Comparison of ENCODE assay signal across 9 mouse cellular contexts in the genomic region with DNA sequence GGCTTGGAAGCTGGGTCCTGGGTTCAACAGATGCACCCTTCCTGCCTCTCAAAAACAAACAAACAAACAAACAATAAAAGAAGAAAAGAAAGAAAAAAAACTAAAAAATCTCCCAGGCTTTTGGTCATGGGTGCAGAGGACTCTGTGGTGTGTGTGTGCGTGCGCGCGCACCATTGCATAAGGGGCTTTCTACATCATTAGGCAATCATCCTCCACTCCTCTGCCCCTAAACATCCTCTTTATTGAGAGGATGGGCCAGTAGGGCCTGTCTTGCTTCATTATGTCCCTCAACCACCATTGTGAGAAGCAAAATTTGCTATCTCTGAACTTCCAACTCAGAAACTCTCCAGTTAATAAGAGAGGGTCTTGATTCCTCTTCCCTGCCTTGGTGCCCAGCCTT. TPM values are rescaled to one million over a fixed set of nuclear protein-coding genes. Genes with fewer than 3 reads are reported as not detected.
A peak's percentile ranks its signal among the peaks of the same experiment; 100 is the strongest.
DNase-seq lines count a peak whose midpoint lies in the region; ATAC-seq and TF ChIP-seq lines count a peak whose summit lies in the region.
"Had no signal": no experiment of that assay in that cellular context is flagged by ENCODE, and none has a peak within 500 bp of the region (broad histone marks: within the 10 kb centered on the region; RNA-seq: fewer than 3 reads in every experiment).

No protein-coding gene starts in this region.

- 78% methylated on average over 4 of the region's 4 CpGs for WGBS in embryonic facial prominence, embryonic 10.5 days
- 88% methylated on average over 4 of the region's 4 CpGs for WGBS in intestine, embryonic 16.5 days
- WGBS in midbrain, embryonic 13.5 days: 80% methylated on average over 4 of the region's 4 CpGs

- peak overlapping the region; percentile 87 for H3K4me3 ChIP-seq in gastrocnemius, adult 2 months
- peak overlapping the region; percentile 82 for H3K4me3 ChIP-seq in embryonic facial prominence, embryonic 10.5 days
- no peak overlapping the region for H3K4me3 ChIP-seq in intestine, embryonic 16.5 days (ENCODE audit: low read length)
- no peak overlapping the region for H3K4me3 ChIP-seq in midbrain, embryonic 13.5 days (replicated peaks)

- no peak for ATAC-seq in intestine, embryonic 16.5 days
- no peak for ATAC-seq in midbrain, embryonic 13.5 days

- peaks cover 22% of the 10 kb centered on the region for H3K27me3 ChIP-seq in embryonic facial prominence, embryonic 10.5 days (replicated peaks; ENCODE audit: low read depth, poor library complexity, severe bottlenecking)
- no peaks in the 10 kb centered on the region for H3K27me3 ChIP-seq in intestine, embryonic 16.5 days (replicated peaks; ENCODE audit: control insufficient read depth, insufficient read depth, low read length)
- peaks cover 8% of the 10 kb centered on the region; the same call in 1 of the 2 replicates for H3K27me3 ChIP-seq in midbrain, embryonic 13.5 days

- H3K27ac ChIP-seq in gastrocnemius, adult 2 months: peak overlapping the region; percentile 91
- H3K27ac ChIP-seq in embryonic facial prominence, embryonic 10.5 days (replicated peaks): peak overlapping the region; percentile 95
- peak overlapping the region; percentile 92; the same call in 1 of the 2 replicates for H3K27ac ChIP-seq in intestine, embryonic 16.5 days (ENCODE audit: low read length)
- no peak overlapping the region for H3K27ac ChIP-seq in midbrain, embryonic 13.5 days

- no peak for DNase-seq in gastrocnemius, adult 2 months
- no peak for DNase-seq in gastrocnemius, postnatal 10 days
- no peak for DNase-seq in embryonic facial prominence, embryonic 10.5 days (ENCODE audit: low spot score)
- DNase-seq in cerebellum, adult 9-10 months: no peak
- no peak for DNase-seq in left cerebral cortex, postnatal 36 days (ENCODE audit: low spot score in 2 of 2)
- no peak for DNase-seq in layer of hippocampus, postnatal 10 days (ENCODE audit: low spot score in 2 of 2)

- 0 out of 2 replicates have a peak overlapping the region, but pooled peaks have one; percentile 88 for H3K9ac ChIP-seq in intestine, embryonic 16.5 days (ENCODE audit: low read depth, low read length)
- H3K9ac ChIP-seq in midbrain, embryonic 13.5 days (replicated peaks): peak overlapping the region; percentile 74; the same call in 1 of the 2 replicates

- H3K4me1 ChIP-seq in embryonic facial prominence, embryonic 10.5 days: peaks cover 58% of the 10 kb centered on the region
- peaks cover 25% of the 10 kb centered on the region for H3K4me1 ChIP-seq in intestine, embryonic 16.5 days (ENCODE audit: control insufficient read depth, insufficient read depth, low read length)
- peaks cover 36% of the 10 kb centered on the region for H3K4me1 ChIP-seq in midbrain, embryonic 13.5 days (replicated peaks)

- H3K4me2 ChIP-seq in intestine, embryonic 16.5 days (ENCODE audit: low read depth, low read length): peak overlapping the region; percentile 55; the same call in 1 of the 2 replicates
- peak overlapping the region; percentile 85 for H3K4me2 ChIP-seq in midbrain, embryonic 13.5 days (replicated peaks)

- H3K36me3 ChIP-seq in embryonic facial prominence, embryonic 10.5 days (replicated peaks): no peaks in the 10 kb centered on the region
- H3K36me3 ChIP-seq in intestine, embryonic 16.5 days (ENCODE audit: control insufficient read depth, insufficient read depth, low read length): no peaks in the 10 kb centered on the region
- no peaks in the 10 kb centered on the region for H3K36me3 ChIP-seq in midbrain, embryonic 13.5 days

- intact Hi-C loops in gastrocnemius, adult 2 months (cut with DNase I): no loop called here
- intact Hi-C loops in left cerebral cortex, postnatal 36 days (cut with DNase I): loop anchor here (2.0 to 5.0 kb wide), 2 partner anchors 35 to 89 kb away; no protein-coding TSS in a partner anchor

- H3K9me3 ChIP-seq in embryonic facial prominence, embryonic 10.5 days: no peaks in the 10 kb centered on the region
- no peaks in the 10 kb centered on the region for H3K9me3 ChIP-seq in intestine, embryonic 16.5 days (ENCODE audit: control insufficient read depth, low read length)
- no peaks in the 10 kb centered on the region for H3K9me3 ChIP-seq in midbrain, embryonic 13.5 days

- no peak for TF ChIP-seq CTCF in gastrocnemius, adult 2 months (IDR thresholded peaks at IDR 0.05)

RNA-seq across cellular contexts. Expression of a gene that starts 0.7 kb away (rescaled TPM):
- total RNA-seq in gastrocnemius, adult 2 months (2021): 1 to 10 TPM; 5.0 to 7.4 TPM
- 10 to 100 TPM; 17.2 to 29.1 TPM for total RNA-seq in gastrocnemius, postnatal 10 days (2021)
- polyA plus RNA-seq in embryonic facial prominence, embryonic 10.5 days (2016; fragmentation: Nextera tagmentation; extraction: Ambion mirVana): 17.0 and 17.4 TPM in 2 replicates
- 17.0 and 17.6 TPM in 2 replicates for polyA plus RNA-seq in intestine, embryonic 16.5 days (2015; fragmentation: Nextera tagmentation; extraction: Ambion mirVana)
- polyA plus RNA-seq in midbrain, embryonic 13.5 days (2015; fragmentation: Nextera tagmentation; extraction: Ambion mirVana): 19.1 and 21.0 TPM in 2 replicates
- total RNA-seq in left cerebral cortex, postnatal 36 days (2021): 100 to 1,000 TPM; 386 to 401 TPM
- 100 to 1,000 TPM; 207 to 208 TPM for total RNA-seq in layer of hippocampus, postnatal 10 days (2021)

RNA-seq across cellular contexts. Expression of a gene that starts 55.5 kb away (rescaled TPM):
- total RNA-seq in gastrocnemius, adult 2 months (2021): not detected
- total RNA-seq in gastrocnemius, postnatal 10 days (2021): under 1 TPM in 1 of 2 experiments, not detected in 1; 0.12 TPM
- not detected in 2 replicates for polyA plus RNA-seq in embryonic facial prominence, embryonic 10.5 days (2016; fragmentation: Nextera tagmentation; extraction: Ambion mirVana)
- not detected in 2 replicates for polyA plus RNA-seq in intestine, embryonic 16.5 days (2015; fragmentation: Nextera tagmentation; extraction: Ambion mirVana)
- not detected in 2 replicates for polyA plus RNA-seq in midbrain, embryonic 13.5 days (2015; fragmentation: Nextera tagmentation; extraction: Ambion mirVana)
- 1 to 10 TPM in 1 of 2 experiments, under 1 TPM in 1; 0.68 to 1.1 TPM for total RNA-seq in left cerebral cortex, postnatal 36 days (2021)
- total RNA-seq in layer of hippocampus, postnatal 10 days (2021): under 1 TPM in 1 of 2 experiments, not detected in 1; 0.18 TPM
- polyA plus RNA-seq: C2C12 had no signal

Comparison
In these comparisons a context has a peak if more than half of its experiments do, and no peak if none do; other contexts are left out.
1. H3K4me3 ChIP-seq: peak in gastrocnemius, adult 2 months (single experiment) and embryonic facial prominence, embryonic 10.5 days (single experiment); none in intestine, embryonic 16.5 days (single experiment) and midbrain, embryonic 13.5 days (single experiment).
2. RNA of a gene that starts 0.7 kb away (total RNA-seq): 386 to 401 TPM in left cerebral cortex, postnatal 36 days and 207 to 208 TPM in layer of hippocampus, postnatal 10 days; 17.2 to 29.1 TPM in gastrocnemius, postnatal 10 days and 5.0 to 7.4 TPM in gastrocnemius, adult 2 months; every median in the first group is over 4 times any median in the second.